Mouse (Mus musculus) skeletal muscle tissue, postnatal 0 days (tissue): Measurements from ENCODE around the gene Vmn1r124. TPM values are rescaled to one million over a fixed set of nuclear protein-coding genes. Genes with fewer than 3 reads are reported as not detected.

ENCODE experiments used
- polyA plus RNA-seq: library from polyadenylated mRNA; unstranded; fragments of >200 nt; fragmentation: Nextera tagmentation; extraction: Ambion mirVana; gene quantifications from 2 replicates; pipeline ENCODE4 v1.2.1, GENCODE M21; 2015

Gene Vmn1r124
- not detected in 2 replicates for polyA plus RNA-seq

GRCm38 (mm10) chr7:21260517-21260916 is at the start of gene Vmn1r124:
Gene Vmn1r124 (minus strand): TSS chr7:21260617.

GRCm38 (mm10) chr7:21301367-21301766 is 41.0 kb upstream of the Vmn1r124 start, which contains the start of gene Vmn1r126:
Gene Vmn1r126 (minus strand): TSS chr7:21301467.

GRCm38 (mm10) chr7:21271879-21272278 is 11.5 kb upstream of the Vmn1r124 start, which contains the start of gene Vmn1r125:
Gene Vmn1r125 (plus strand): TSS chr7:21272179.

Other genes with a start within 250 kb of the Vmn1r124 start
- gene Vmn1r119, start 248.2 kb downstream of the Vmn1r124 start, polyA plus RNA-seq = not detected in 2 replicates
- gene Vmn1r120, start 206.8 kb downstream of the Vmn1r124 start, polyA plus RNA-seq = not detected in 2 replicates
- gene Vmn1r121, start 162.1 kb downstream of the Vmn1r124 start, polyA plus RNA-seq = not detected in 2 replicates
- not detected in 2 replicates for gene Vmn1r122, start 126.5 kb downstream of the Vmn1r124 start, polyA plus RNA-seq
- not detected in 2 replicates for gene Vmn1r123, start 98.4 kb downstream of the Vmn1r124 start, polyA plus RNA-seq
- not detected in 2 replicates for gene Gm5157, start 70.2 kb downstream of the Vmn1r124 start, polyA plus RNA-seq
- not detected in 2 replicates for gene Vmn1r125, start 11.6 kb upstream of the Vmn1r124 start, polyA plus RNA-seq
- not detected in 2 replicates for gene Vmn1r126, start 40.9 kb upstream of the Vmn1r124 start, polyA plus RNA-seq
- gene Vmn1r127, start 59.2 kb upstream of the Vmn1r124 start, polyA plus RNA-seq = not detected in 2 replicates
- gene Vmn1r128, start 88.8 kb upstream of the Vmn1r124 start, polyA plus RNA-seq = not detected in 2 replicates
- gene Vmn1r129, start 100.7 kb upstream of the Vmn1r124 start, polyA plus RNA-seq = not detected in 2 replicates
- gene Gm6882, start 172.1 kb upstream of the Vmn1r124 start, polyA plus RNA-seq = not detected in 2 replicates